In genomic region chr6:103832301-103832700, GRCm38 (mm10) we compare ENCODE assay signal across 15 mouse cellular contexts.
"Had no signal": no experiment of that assay in that cellular context is flagged by ENCODE, and none has a peak within 500 bp of the region (broad histone marks: within the 10 kb centered on the region; RNA-seq: fewer than 3 reads in every experiment).

No protein-coding gene starts in this region.

- H3K4me1 ChIP-seq: neural tube, embryonic 13.5 days; neural tube, embryonic 15.5 days; stomach, embryonic 15.5 days had no signal

- H3K4me2 ChIP-seq: neural tube, embryonic 13.5 days; neural tube, embryonic 15.5 days; stomach, embryonic 15.5 days had no signal

- H3K9ac ChIP-seq: neural tube, embryonic 13.5 days; neural tube, embryonic 15.5 days; stomach, embryonic 15.5 days had no signal

- H3K27me3 ChIP-seq: neural tube, embryonic 13.5 days; neural tube, embryonic 15.5 days; stomach, embryonic 15.5 days had no signal

- H3K4me3 ChIP-seq: neural tube, embryonic 13.5 days; neural tube, embryonic 15.5 days; stomach, embryonic 15.5 days had no signal

- H3K36me3 ChIP-seq: neural tube, embryonic 13.5 days; neural tube, embryonic 15.5 days; stomach, embryonic 15.5 days had no signal

- DNase-seq: retina, postnatal 1 day; right cerebral cortex, postnatal 14 days; right cerebral cortex, postnatal 25 days; right cerebral cortex, postnatal 4 days; spleen, adult 18-20 months; thymus, adult 18-20 months; thymus, adult 2 months; thymus, postnatal 14 days; thymus, postnatal 25 days; thymus, postnatal 36 days; thymus, postnatal 4 days had no signal

- H3K27ac ChIP-seq: neural tube, embryonic 13.5 days; neural tube, embryonic 15.5 days; stomach, embryonic 15.5 days; stomach, postnatal 0 days had no signal

- H3K9me3 ChIP-seq: neural tube, embryonic 13.5 days; neural tube, embryonic 15.5 days; stomach, embryonic 15.5 days had no signal
